Mouse (Mus musculus) megakaryocyte, embryonic 14.5 days (primary cell): ENCODE data around the gene Vmn1r176.
"Not testable (repeated sequence)": the region's sequence is repeated elsewhere in the genome, so short reads cannot be mapped to it uniquely, and the experiment has no call there.

ENCODE experiments used
- FLI1 ChIP-seq: IDR thresholded peaks from 2 replicates; pipeline ENCODE4 v1.6.1; 2012; ENCODE audit warnings: low read length, inconsistent platforms, mixed read lengths
- GATA1 ChIP-seq: IDR thresholded peaks from 3 replicates; pipeline ENCODE4 v1.6.1; 2012; ENCODE audit warnings: mixed read lengths, low read length, inconsistent platforms, borderline replicate concordance

DNA sequence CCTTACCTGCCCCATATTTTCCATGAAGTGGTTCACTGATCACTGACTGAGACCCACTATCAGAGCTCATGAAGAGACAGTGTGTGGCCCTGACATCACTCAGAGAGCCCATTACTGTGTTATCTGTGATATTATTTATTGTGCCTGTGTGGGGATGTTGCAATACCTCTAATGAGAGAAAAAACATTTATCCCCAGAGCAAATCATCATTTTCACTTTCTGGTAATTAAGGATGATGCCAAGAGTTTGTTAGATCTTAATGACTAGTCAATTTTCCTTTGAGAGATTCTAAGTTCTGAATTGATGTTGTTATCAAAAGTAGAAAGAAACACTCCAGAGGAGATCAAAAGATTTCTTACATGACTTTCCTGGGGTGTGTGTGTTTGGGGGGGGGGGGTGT lies 26.6 kb downstream of the Vmn1r176 start, which contains the start of gene Vmn1r175:
- not testable (repeated sequence) for TF ChIP-seq GATA1, FLI1
